Mouse (Mus musculus): ENCODE results near the gene Sipa1l2.

- no peak for TF ChIP-seq POLR2A (IDR thresholded peaks at IDR 0.05; ENCODE audit: low read depth, low read length)
- no peak for TF ChIP-seq CTCF (conservative IDR thresholded peaks at IDR 0.05; ENCODE audit: insufficient read depth, insufficient read length, low read depth, low read length)
Observed at GRCm38 (mm10) chr8:125558109-125559065, 11.2 kb downstream of the Sipa1l2 start.
